Mouse (Mus musculus) large intestine, adult 2 months (tissue): ENCODE results near the gene Wfikkn2. TPM values are rescaled to one million over a fixed set of nuclear protein-coding genes. Genes with fewer than 3 reads are reported as not detected.

Experiments
- DNase-seq: peaks from one replicate; pipeline ENCODE4 v3.0.0-alpha.2; 2012; ENCODE audit warnings: low read depth, low spot score
- WGBS: fragments of 180-500 bp; shearing (Covaris S2); methylation state at CpG from one replicate; pipeline ENCODE4 v1.1.7; 2018; 5-methylcytosine and 5-hydroxymethylcytosine counted together
- polyA plus RNA-seq: library from polyadenylated mRNA; depleted of rRNA; stranded (reverse); fragments of >200 nt; gene quantifications from 2 replicates; pipeline ENCODE4 v1.2.3, GENCODE M21; 2012; rRNA removed

Wfikkn2 gene
- 1.2 and 3.5 TPM in 2 replicates for polyA plus RNA-seq

DNA sequence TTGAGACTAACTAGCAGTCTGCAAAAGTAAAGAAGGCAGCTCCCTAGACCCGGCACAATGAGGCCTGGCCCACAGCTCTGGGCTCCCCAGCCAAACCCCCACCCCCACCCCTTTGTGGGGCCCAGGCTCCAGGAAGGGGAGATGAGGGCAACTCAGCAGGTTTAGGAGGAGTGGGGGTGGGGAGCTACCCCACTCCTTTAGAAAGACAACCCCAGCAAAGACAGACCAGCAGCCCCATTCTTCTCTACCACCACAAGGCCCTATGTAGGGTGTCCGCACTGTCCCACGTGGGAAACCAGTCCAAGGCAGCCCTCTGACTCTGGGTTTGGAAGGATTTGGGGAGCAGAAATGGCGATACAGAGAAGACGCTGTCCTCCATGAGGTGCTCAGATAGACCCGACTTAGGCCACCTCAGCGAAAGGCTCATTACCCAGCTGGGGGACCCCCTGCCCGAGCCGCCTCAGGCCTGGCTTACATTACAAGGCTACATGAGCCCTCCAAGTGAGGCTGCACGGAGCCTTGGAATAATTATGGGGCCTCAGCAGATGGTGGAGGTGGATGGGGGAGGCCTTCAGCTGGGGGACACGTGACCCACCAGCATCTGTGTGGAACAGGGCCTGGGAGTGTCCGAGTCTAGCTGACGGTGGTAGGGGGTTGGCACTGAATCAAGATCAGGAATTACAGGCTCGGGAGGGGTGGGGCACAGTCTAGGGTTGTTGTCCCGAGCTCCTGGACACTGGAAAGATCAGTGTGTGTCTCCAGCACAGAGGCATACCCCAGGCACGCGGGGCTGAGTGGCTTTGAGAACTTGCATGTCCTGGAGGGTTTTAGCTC, at the start of gene Wfikkn2:
Gene Wfikkn2, minus strand, starts transcription at position 51 of the 834 bp plus-strand sequence.
- WGBS, result 52% methylated on average over 17 of the region's 17 CpGs
- DNase-seq, result no peak

DNA sequence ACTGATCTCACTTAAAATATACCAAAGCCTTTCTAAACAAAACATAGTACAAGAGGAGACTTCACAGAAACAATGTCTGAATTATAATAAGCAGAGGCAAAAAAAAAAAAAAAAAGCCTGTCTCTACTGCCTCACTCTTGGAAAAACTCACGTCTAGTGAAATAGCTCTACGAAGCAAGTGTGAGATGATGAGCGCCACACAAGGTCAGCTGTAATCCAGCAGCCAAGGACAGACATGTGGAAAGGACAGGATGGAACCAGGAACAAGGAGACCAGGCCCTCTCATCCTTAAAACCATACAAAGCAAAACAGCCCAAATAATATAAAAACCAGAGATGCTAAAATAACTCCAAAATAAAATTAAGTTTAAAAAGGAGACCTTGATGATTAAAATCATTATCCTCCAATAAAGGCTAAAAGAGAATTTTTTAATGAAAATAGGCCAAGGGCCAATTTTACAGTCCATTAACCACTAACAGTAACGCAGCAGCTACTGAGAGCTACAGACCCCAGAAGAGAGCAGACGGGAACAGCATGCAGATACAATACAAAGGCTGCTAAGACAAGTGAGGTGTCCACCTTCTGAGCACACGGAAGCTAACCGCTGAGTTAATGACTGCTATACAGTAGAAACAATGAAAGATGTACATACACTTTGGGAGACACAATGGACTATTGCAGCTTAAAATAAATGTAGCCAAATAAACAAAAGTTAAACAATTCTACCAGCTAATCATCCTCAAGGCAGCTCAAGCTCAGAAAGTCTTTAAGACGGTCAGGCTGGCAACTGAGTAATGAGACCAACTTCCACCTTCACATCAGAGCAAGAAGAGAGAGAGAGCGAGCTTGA, 49.4 kb upstream of the Wfikkn2 start:
- 80% methylated on average over 9 of the region's 9 CpGs for WGBS
- no peak for DNase-seq

DNA sequence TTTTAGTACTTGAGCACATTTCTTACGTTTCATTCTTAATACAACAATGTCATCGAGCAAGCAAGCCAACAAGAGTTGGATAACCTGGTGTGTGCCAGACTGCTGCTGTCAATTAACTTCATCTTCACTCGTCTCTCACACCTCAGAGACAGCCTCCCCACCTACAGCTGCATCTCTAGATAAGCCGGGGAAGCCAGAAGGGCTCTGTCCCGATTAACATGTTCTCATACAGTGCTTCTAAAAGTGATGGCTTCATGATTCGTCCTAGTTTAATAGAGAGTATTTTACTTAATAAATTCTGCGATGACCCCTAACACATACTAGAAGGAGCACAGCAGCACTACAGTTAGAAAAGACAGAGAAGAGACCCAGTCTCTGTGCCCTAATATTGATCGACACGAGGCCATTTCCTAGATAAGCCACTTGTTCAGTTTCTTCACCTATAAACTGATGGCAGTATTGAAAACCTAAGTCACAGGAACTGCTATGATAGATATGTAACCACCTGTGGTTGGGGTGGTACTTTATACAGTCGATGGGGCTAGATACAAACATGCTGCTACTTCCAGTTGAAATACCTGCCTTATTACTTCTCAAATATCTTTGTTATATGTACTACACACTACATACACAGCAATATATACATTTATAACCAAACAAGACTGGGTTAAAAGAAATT, 44.4 kb upstream of the Wfikkn2 start:
- no peak for DNase-seq
- 90% methylated on average over 10 of the region's 10 CpGs for WGBS

DNA sequence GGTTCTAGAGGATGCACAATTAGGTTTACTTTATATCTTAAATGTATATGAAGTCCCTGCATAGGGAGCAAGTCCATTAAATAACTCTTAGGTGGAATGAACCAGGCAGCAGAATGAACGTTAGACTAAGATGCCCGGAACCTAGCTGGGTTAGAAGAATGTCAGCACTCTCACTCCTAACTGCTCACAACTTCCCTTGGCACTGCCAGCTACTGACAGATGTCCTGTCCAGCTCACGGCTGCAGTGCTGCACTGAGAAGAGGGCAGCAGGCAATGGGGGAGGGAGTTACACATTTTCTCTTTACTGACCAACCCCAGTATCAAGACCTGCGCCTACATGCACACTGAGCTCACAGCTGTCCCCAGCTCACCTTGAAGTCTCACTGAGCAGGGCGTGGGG, 41.3 kb upstream of the Wfikkn2 start:
- no peak for DNase-seq
- 87% methylated on average over 5 of the region's 5 CpGs for WGBS

DNA sequence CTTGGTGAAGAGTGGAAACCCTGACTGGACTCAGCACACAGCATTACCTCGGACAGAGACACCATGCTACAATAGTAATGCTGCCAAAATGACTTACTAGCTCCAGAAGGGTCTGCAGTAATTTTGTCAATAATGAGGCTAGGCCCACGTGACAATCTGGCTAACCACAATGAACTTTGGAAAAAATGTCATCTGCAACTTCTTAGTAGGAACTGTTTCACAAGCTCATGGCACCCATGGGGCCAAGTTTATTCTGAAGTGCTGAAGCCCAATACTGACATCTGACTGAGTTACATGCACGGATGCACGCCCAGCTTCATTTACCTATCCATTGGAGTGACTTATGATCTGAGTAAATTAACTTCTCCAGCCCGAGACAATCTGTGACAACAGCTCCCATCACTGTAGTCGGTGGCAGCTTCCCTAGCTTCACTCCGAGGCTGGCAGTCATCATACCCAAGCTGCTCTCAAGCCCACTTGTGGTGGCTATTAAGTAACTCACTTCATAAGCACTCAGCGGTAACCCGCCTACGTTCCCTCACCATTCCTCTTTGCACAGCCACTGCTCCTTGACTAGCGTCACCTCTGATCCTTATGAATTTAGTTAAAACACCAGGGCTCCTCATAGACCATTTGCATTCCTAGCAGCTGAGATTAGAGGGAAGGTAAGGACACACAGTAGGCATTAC, 40.2 kb upstream of the Wfikkn2 start:
- 94% methylated on average over 11 of the region's 11 CpGs for WGBS
- no peak for DNase-seq

DNA sequence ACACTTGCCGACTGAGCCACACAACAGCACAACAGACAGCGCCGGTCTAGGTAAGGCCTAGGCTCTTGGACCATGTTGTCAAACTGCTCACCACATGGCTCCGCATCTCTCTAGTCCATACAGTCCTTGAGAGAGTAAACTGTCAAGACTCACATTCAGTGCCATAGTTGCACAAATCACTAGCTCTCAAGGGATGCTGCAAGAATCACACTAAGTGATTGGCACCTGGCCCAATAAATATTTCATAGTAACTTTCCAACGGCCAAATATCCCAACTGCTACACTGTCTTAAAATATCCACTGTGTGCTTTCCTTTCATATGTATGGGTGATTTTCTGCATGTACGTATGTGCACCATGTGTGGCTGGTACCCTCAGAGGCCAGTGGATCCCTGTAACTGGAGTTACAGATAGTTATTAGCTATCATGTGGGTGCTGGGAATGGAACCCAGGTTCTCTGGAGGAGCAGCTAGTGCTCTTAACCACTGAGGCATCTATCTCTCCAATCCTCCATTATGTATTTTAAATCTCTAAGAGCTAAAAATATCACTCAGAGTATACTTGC, 37.8 kb upstream of the Wfikkn2 start:
- DNase-seq, result no peak
- 69% methylated on average over 6 of the region's 6 CpGs for WGBS

DNA sequence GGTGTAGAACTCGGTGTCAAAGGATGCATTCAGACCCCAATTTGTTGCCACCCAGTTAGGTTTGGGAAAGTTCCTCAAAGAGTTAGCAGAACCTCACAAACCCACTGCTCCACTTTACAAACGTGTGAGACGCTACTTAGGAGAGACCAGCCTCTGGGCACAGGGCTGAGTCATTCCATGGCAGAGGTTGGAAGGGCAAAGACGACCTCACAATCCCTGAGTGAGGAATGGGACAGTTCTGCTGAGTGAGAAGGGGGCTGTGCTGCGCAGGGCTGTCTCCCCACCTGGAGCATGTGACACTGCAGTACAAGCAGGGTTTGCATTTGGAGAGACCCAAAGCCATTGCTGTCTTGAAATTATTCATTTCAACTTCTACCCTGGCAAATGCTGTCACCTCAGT, 36.5 kb upstream of the Wfikkn2 start:
- 33% methylated on average over 5 of the region's 5 CpGs for WGBS
- no peak for DNase-seq

DNA sequence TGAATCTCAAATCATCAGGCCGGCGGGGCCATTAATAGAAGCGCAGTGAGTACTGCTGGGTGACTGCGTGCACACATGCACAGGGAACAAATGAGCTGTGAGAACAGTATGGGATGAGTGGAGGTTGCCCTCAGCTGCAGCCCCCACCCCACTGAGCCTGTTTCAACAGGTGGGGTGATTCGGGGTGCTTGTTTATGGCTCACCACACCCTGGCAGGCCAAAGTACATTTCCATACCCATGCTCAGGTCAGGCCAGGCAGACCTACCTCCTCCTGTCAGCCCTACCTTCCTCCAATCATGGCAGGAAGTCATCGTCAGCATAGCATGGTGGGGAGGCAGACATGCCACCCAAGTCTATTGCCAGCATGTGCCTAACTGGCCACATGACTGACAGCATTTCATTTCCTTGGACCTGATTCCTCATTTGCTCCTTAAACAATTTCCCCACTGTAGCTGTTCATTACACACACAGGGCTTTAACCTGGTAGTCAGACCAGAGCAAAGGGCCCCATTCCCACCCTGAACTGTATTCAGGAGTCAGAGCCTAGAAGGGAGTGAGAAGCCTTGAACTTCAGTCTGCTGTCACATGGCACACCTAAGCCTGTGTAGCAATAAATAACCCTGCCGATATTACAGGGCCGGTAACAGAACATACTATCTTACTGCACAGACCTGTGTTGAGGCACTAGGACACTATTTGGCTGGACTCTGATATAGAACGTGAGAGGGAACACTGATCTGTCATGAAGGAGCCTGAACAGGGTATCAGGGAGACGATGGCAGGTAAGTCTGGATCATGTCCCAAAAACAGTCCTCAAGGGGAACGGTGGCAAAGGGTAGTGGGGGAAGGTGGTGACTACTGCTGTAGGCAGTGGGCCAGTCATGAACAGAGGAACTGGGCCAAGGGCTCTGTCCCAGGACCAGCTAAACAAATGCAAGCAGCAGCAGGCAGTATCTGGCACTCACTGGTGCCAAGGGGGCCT, 35.7 kb upstream of the Wfikkn2 start, which contains the start of gene Gm21885:
Gene Gm21885, plus strand, starts transcription at position 675 of the 983 bp plus-strand sequence.
- DNase-seq, result peak; percentile 51
- WGBS, result 27% methylated on average over 11 of the region's 11 CpGs

DNA sequence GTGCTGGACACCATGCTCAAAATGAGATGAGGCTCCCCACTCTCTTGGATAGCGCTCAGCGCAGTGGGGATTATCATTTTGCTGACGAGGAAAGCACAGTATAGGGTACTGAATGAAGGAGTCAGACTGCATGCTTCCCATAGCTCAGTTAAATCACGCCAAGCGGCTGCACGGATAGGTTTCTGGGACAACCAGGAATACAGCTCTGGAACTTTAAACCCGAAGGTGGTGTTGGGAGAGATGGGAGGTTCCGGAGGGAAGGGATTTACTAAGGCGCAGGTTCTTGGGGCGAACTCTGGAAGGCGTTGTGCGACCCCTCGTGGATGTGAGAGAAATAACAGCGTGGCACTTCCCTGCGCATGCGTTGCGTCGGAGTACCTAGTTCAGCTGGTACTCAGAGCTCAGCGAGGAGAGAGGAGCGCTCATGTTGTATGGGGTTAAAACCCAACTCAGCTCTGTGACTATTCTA, 31.1 kb upstream of the Wfikkn2 start:
- WGBS, result 8% methylated on average over 20 of the region's 20 CpGs
- peak; percentile 92 for DNase-seq

GRCm38 (mm10) chr11:94275686-94276085, 29.9 kb upstream of the Wfikkn2 start:
- 75% methylated on average over 2 of the region's 2 CpGs for WGBS
- no peak for DNase-seq

DNA sequence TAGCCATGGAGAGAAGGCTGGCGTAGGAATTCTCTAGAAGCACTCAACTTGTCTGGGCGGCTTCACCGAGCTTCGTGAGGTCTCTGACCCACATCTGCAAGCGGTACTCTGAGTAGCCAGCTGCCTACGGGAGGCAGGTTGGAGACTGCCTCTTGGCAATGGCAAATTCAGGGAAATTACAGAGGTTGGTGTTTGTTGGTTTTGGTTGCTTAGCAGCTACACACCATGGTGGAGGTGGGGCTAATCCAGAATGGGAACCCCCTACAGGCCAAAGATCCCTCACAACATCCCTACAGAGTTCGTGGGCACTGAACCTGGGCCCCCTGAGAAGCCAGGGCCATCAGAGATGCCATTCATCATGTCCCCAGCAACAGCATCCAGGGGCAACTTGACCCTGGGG, 29.4 kb upstream of the Wfikkn2 start:
- WGBS, result 65% methylated on average over 7 of the region's 7 CpGs
- no peak for DNase-seq

GRCm38 (mm10) chr11:94274206-94274867, 28.5 kb upstream of the Wfikkn2 start:
- DNase-seq, result no peak

GRCm38 (mm10) chr11:94272960-94273927, 27.4 kb upstream of the Wfikkn2 start:
- no peak for DNase-seq
- WGBS, result 85% methylated on average over 21 of the region's 21 CpGs

More at GRCm38 (mm10) chr11:94274206-94274867, 28.5 kb upstream of the Wfikkn2 start:
- 89% methylated on average over 10 of the region's 10 CpGs for WGBS

- no peak for DNase-seq
- WGBS, result 90% methylated on average over 2 of the region's 2 CpGs
These were observed 25.2 kb upstream of the Wfikkn2 start for GRCm38 (mm10) chr11:94271015-94271414.

- no peak for DNase-seq
- 81% methylated on average over 7 of the region's 7 CpGs for WGBS
These were observed 24.1 kb upstream of the Wfikkn2 start for GRCm38 (mm10) chr11:94269906-94270305.

DNA sequence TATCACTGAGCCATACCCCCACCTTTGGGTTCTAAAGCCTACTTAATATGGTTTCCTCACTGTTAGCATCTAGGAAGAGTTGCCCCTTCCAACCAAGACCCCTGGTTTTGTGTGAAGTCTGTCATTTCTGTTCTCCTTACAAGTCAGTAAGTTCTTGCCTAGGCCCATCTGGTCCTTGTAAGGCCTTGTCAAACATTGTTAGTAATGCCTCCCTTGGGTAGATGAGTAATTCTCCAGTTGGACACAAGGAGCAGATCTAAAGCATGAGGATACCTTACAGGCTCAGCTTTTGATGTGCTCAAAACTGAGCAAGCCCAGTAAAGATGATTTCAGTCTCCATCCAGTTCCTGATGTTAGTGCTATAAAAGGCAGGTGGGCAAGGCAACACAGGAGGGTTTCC, 23.0 kb upstream of the Wfikkn2 start:
- DNase-seq, result no peak
